Mouse (Mus musculus) liver, adult 2 months (tissue): ENCODE measurements around the gene Nol6. TPM values are rescaled to one million over a fixed set of nuclear protein-coding genes. Genes with fewer than 3 reads are reported as not detected.

Experiments
- DNase-seq: peaks from one replicate; pipeline ENCODE4 v3.0.0-alpha.2; 2011; ENCODE audit warnings: low read depth, low spot score; ENCODE audit errors: extremely low read depth
- H3K27ac ChIP-seq: fragments of 200-500 bp; replicated peaks from 2 replicates; pipeline ENCODE4 v1.5.1; 2012; ENCODE audit warnings: low read depth, mild to moderate bottlenecking, control low read depth, inconsistent platforms, low read length; ENCODE audit not compliant: insufficient read depth
- H3K27me3 ChIP-seq: fragments of 200-500 bp; 2 replicates; pipeline ENCODE4 v1.6.1; 2012; ENCODE audit warnings: mild to moderate bottlenecking, moderate library complexity, low read length, inconsistent platforms; ENCODE audit not compliant: control insufficient read depth, insufficient read depth
- H3K36me3 ChIP-seq: fragments of 200-500 bp; 2 replicates; pipeline ENCODE4 v1.6.1; 2012; ENCODE audit warnings: low read length, inconsistent platforms; ENCODE audit not compliant: control insufficient read depth, insufficient read depth
- H3K4me1 ChIP-seq: fragments of 200-500 bp; 2 replicates; pipeline ENCODE4 v1.6.1; 2011; ENCODE audit warnings: low read length; ENCODE audit not compliant: control insufficient read depth, insufficient read depth
- H3K4me3 ChIP-seq: fragments of 200-500 bp; 2 replicates; pipeline ENCODE4 v1.5.1; 2011; ENCODE audit warnings: low read depth, mild to moderate bottlenecking, control low read depth, low read length, moderate library complexity; ENCODE audit not compliant: insufficient read depth
- H3K79me2 ChIP-seq: fragments of 200-500 bp; 2 replicates; pipeline ENCODE4 v1.6.1; 2012; ENCODE audit warnings: inconsistent platforms, mild to moderate bottlenecking, low read length, moderate library complexity; ENCODE audit not compliant: control insufficient read depth, insufficient read depth
- H3K9ac ChIP-seq: fragments of 200-500 bp; 2 replicates; pipeline ENCODE4 v1.6.1; 2012; ENCODE audit warnings: low read depth, mild to moderate bottlenecking, control low read depth, inconsistent platforms, low read length
- CTCF ChIP-seq: fragments of 200-500 bp; IDR thresholded peaks from 2 replicates; pipeline ENCODE4 v1.5.1; 2011; ENCODE audit warnings: low read depth, low read length, control low read depth
- POLR2A ChIP-seq: fragments of 200-500 bp; IDR thresholded peaks from 2 replicates; pipeline ENCODE4 v1.6.1; 2011; ENCODE audit warnings: low read length, control low read depth; ENCODE audit not compliant: insufficient read depth; ENCODE audit errors: extremely low read depth
- WGBS: fragments of 180-500 bp; shearing (Covaris S2); methylation state at CpG from one replicate; pipeline ENCODE4 v1.1.7; 2018; 5-methylcytosine and 5-hydroxymethylcytosine counted together
- polyA plus RNA-seq: library from polyadenylated mRNA; depleted of rRNA; stranded (reverse); fragments of >200 nt; gene quantifications from 2 replicates; pipeline ENCODE4 v1.2.3, GENCODE M21; 2012
- total RNA-seq: library from RNA; depleted of rRNA; stranded (reverse); fragments of >200 nt; gene quantifications from 2 replicates; pipeline ENCODE4 v1.2.3, GENCODE M21; 2014

The Nol6 gene
- total and polyA plus RNA-seq, 2 experiments = 6.6 to 18.7 TPM

- H3K4me3 ChIP-seq = no peak overlapping the region
- H3K9ac ChIP-seq = no peak overlapping the region
- no peaks in the 10 kb centered on the region for H3K79me2 ChIP-seq
- no peak for DNase-seq
- 74% methylated on average over 3 of the region's 3 CpGs for WGBS
- TF ChIP-seq POLR2A = no peak
- TF ChIP-seq CTCF = no peak
- no peaks in the 10 kb centered on the region for H3K4me1 ChIP-seq
- H3K27ac ChIP-seq = no peak overlapping the region
- H3K27me3 ChIP-seq = no peaks in the 10 kb centered on the region
- peaks cover 22% of the 10 kb centered on the region for H3K36me3 ChIP-seq
Measured at GRCm38 (mm10) chr4:41116817-41117216, 7.4 kb downstream of the Nol6 start.

GRCm38 (mm10) chr4:41115793-41116192, 8.5 kb downstream of the Nol6 start:
- DNase-seq = no peak
- Histone ChIP-seq H3K9ac (no peak overlapping the region), H3K4me3 (no peak overlapping the region), H3K4me1 (no peaks in the 10 kb centered on the region), H3K79me2 (no peaks in the 10 kb centered on the region), H3K27me3 (no peaks in the 10 kb centered on the region), H3K36me3 (peaks cover 21% of the 10 kb centered on the region), H3K27ac (no peak overlapping the region)
- WGBS = 95% methylated on average over 15 of the region's 15 CpGs
- TF ChIP-seq CTCF = no peak
- no peak for TF ChIP-seq POLR2A

GRCm38 (mm10) chr4:41115074-41115473, 9.2 kb downstream of the Nol6 start:
- no peak overlapping the region for H3K4me3 ChIP-seq
- TF ChIP-seq POLR2A (no peak), CTCF (no peak)
- no peak for DNase-seq
- H3K79me2 ChIP-seq = no peaks in the 10 kb centered on the region
- peaks cover 21% of the 10 kb centered on the region for H3K36me3 ChIP-seq
- 91% methylated on average over 6 of the region's 6 CpGs for WGBS
- H3K4me1 ChIP-seq = no peaks in the 10 kb centered on the region
- H3K9ac ChIP-seq = no peak overlapping the region
- H3K27me3 ChIP-seq = no peaks in the 10 kb centered on the region
- H3K27ac ChIP-seq = no peak overlapping the region

GRCm38 (mm10) chr4:41114358-41115070, 9.7 kb downstream of the Nol6 start:
- TF ChIP-seq CTCF (no peak), POLR2A (no peak)
- H3K27ac ChIP-seq = no peak overlapping the region
- no peak for DNase-seq
- H3K36me3 ChIP-seq = peaks cover 21% of the 10 kb centered on the region
- no peaks in the 10 kb centered on the region for H3K4me1 ChIP-seq
- 92% methylated on average over 9 of the region's 9 CpGs for WGBS
- H3K4me3 ChIP-seq = no peak overlapping the region
- H3K27me3 ChIP-seq = no peaks in the 10 kb centered on the region
- no peak overlapping the region for H3K9ac ChIP-seq
- no peaks in the 10 kb centered on the region for H3K79me2 ChIP-seq

- no peak for DNase-seq
- Histone ChIP-seq H3K27ac (no peak overlapping the region; the same call in 1 of the 2 replicates), H3K36me3 (no peaks in the 10 kb centered on the region; the same call in 1 of the 2 replicates), H3K9ac (no peak overlapping the region), H3K79me2 (no peaks in the 10 kb centered on the region), H3K27me3 (no peaks in the 10 kb centered on the region), H3K4me3 (no peak overlapping the region), H3K4me1 (peaks cover 4% of the 10 kb centered on the region; the same call in 1 of the 2 replicates)
- TF ChIP-seq CTCF (no peak), POLR2A (no peak)
- 66% methylated on average over 10 of the region's 10 CpGs for WGBS
Measured at GRCm38 (mm10) chr4:41108717-41109425, 15.4 kb downstream of the Nol6 start.
